Mouse (Mus musculus) kidney, postnatal 25 days (tissue): Measurements from ENCODE around the gene Fthl17f.
A peak's percentile ranks its signal among the peaks of the same experiment; 100 is the strongest.
"Not testable (repeated sequence)": the region's sequence is repeated elsewhere in the genome, so short reads cannot be mapped to it uniquely, and the experiment has no call there.

ENCODE experiments used
- DNase-seq, 2 experiments: peaks; one replicate each; pipeline ENCODE4 v3.0.0; 2021; ENCODE audit warnings: mixed read lengths in 2 of 2

The Fthl17f gene

GRCm38 (mm10) chrX:9062715-9063114, at the start of gene Fthl17f:
Fthl17f (plus strand) TSS chrX:9063015.
- DNase-seq: not testable (repeated sequence)

GRCm38 (mm10) chrX:9016079-9016478, 46.7 kb upstream of the Fthl17f start:
- no peak for DNase-seq

- DNase-seq: no peak
Observed at GRCm38 (mm10) chrX:9019481-9019880, 43.3 kb upstream of the Fthl17f start.

DNA sequence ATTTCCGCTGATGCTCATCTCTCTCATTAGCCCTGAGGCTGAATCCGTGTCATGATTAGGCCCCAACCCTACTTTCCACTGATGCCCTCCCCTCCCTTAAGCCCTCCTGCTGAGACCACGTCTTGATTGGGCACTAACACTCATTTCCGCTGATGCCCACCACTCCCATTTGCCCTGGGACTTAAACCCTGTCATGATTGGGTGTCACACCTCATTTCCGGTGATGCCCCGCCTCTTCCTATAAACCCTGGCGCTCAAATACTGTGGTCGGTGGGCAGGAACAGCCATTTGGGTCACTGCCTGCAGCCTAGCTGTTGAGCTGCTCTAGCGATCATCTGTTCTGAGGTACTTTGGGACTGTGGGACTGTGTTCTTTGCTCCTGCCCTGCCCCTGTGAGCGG, 29.6 kb upstream of the Fthl17f start, which contains the start of gene Fthl17e:
Gene Fthl17e (plus strand): TSS at position 301 of the 400 bp plus-strand sequence.
- not testable (repeated sequence) for DNase-seq

GRCm38 (mm10) chrX:9041611-9042010, 21.2 kb upstream of the Fthl17f start:
- peak in 1 of 2 experiments; percentile 10 for DNase-seq

- peak; percentile 70 to 73 for DNase-seq
Observed at GRCm38 (mm10) chrX:9060952-9061351, 1.9 kb upstream of the Fthl17f start.

- DNase-seq: no peak
Observed at GRCm38 (mm10) chrX:9062101-9062500, 714 bp upstream of the Fthl17f start.

DNA sequence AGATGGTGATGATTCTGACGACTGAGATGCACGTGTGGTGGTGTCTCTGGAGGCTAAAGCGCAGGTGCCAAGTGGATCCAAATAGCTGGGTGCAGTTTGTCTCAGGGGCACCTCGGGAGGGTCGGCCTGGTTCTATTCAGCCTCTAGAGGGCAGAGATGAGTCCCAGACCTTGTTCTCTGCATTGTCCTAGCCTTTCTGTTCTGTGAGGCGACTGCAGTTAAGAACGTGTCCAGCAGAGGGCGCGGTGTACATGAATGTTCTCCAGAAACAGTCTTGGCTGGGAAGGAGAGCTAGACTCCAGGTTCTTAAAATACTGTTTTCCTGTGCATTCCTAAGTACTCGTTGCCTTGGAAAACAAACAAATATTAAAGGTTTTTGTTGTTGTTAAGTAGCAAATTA, 14.9 kb downstream of the Fthl17f start:
- peak; percentile 62 to 84 for DNase-seq

DNA sequence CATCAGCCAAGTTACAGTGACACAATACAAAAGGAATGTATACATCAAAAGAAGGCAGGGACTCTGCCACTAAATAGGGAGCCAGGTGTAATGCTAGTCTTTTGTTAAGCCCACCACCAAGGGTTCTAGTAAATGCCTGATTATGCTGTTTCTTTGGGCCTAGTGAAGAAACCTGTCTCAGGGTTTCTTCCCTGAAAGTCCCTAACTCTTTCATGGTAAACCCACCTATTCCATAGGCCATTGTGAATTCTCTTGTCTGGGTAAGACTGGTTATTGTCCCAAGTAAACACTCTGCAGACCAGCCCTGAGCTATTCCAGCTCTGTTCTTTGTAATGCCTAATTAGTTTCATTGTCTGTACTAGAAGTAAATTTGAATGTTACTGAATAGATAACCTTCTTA, 32.3 kb downstream of the Fthl17f start:
- DNase-seq: not testable (repeated sequence)

DNA sequence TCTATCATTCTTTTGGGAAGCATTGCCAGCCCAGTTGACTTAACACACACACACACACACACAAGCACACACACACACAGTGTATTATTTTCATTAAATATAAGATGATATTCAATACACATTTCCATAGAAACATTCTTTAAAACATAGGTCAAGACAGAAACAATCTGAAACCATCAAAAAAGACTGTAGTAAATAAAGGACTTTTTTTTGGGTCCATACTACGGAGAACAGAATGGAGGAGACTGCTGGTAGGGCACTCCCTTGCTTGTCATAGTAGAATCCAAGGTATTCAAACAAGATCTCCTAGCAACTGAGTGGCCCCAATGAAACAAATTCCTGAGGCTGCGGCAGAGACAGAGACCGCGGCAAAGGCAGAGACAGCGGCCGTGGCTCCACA, 41.4 kb downstream of the Fthl17f start, which contains the start of gene 4930402K13Rik:
Gene 4930402K13Rik (plus strand): TSS at position 301 of the 400 bp plus-strand sequence.
- no peak for DNase-seq

DNA sequence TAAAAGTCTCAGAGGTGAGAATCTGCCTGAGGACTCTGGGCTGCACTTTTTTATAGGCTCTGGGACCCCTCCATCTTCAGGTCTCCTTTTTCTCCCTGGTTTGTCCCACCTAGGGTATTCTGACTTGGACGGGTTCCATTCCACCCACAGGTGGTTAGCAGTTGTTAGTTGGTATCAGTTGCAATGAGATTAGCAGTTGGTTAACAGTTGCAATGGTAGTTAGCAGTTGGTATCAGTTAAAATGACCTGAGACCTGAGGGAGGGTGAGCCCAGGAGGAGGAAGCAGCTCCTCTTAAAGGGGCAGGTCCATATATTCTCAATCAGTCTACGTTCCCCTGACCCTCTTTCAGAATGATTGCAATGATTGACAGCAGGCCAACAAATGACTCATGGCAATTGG, 47.6 kb downstream of the Fthl17f start:
- no peak for DNase-seq
